In the genomic region with DNA sequence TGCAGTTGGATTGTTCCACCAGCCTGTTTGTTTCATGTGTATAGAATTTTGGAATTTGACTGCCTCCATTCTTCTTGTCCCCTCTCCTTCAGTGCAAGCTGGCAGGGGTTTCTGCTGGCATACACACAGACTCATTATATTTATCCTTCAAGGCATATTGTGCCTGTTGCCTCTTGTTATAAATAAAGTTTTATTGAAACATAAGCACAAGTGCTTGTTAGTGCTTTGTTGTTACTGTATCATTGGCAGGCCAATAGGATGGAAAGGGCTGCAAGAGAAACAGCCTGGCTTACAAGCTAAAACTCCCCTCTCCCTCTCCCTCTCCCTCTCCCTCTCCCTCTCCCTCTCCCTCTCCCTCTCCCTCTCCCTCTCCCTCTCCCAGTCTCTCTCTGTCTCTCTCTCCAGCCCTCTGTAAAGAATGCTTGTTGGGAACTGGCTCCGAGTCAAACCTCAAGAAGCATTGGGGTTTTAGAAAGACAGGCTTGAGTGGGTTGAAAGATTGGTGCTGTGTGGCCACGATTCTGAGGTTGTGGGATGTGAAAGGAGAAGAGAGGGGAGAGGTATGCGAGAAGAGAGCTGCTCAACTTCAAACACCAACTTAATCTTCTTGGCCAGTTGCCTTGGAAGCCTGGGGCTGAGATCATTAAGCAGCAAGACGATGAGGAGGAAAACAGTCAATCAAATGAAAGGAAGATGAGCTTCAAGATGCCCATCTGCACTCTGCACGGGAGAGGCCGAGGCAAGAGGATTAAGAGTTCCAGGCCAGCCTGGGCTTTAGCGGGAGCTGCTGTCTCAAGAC, we compare ENCODE assay signal across 12 mouse cellular contexts.
DNase-seq lines count a peak whose midpoint lies in the region; ATAC-seq and TF ChIP-seq lines count a peak whose summit lies in the region.
"Had no signal": no experiment of that assay in that cellular context is flagged by ENCODE, and none has a peak within 500 bp of the region (broad histone marks: within the 10 kb centered on the region; RNA-seq: fewer than 3 reads in every experiment).

No protein-coding gene starts in this region.

- H3K9ac ChIP-seq in forebrain, embryonic 15.5 days (replicated peaks) = no peak overlapping the region
- H3K9ac ChIP-seq in forebrain, embryonic 11.5 days (ENCODE audit: low read length) = no peak overlapping the region
- no peak overlapping the region for H3K9ac ChIP-seq in embryonic facial prominence, embryonic 15.5 days

- ATAC-seq in forebrain, embryonic 15.5 days (replicated peaks) = peak; percentile 49; the same call in 1 of the 2 replicates
- ATAC-seq in forebrain, embryonic 11.5 days (replicated peaks; ENCODE audit: low FRiP score) = no peak
- no peak for ATAC-seq in embryonic facial prominence, embryonic 15.5 days (ENCODE audit: insufficient number of reproducible peaks, low FRiP score, low TSS enrichment, low read depth)
- ATAC-seq in cerebellum, adult (ENCODE audit: insufficient number of reproducible peaks, low FRiP score, low TSS enrichment) = no peak

- peaks cover 16% of the 10 kb centered on the region for H3K4me1 ChIP-seq in forebrain, embryonic 15.5 days
- H3K4me1 ChIP-seq in forebrain, embryonic 11.5 days (replicated peaks; ENCODE audit: control insufficient read depth, insufficient read depth, low read length) = peaks cover 6% of the 10 kb centered on the region
- H3K4me1 ChIP-seq in embryonic facial prominence, embryonic 15.5 days = peaks cover 23% of the 10 kb centered on the region

- no peak overlapping the region for H3K4me3 ChIP-seq in forebrain, embryonic 15.5 days
- no peak overlapping the region for H3K4me3 ChIP-seq in forebrain, embryonic 11.5 days (ENCODE audit: low read depth, low read length)
- H3K4me3 ChIP-seq in embryonic facial prominence, embryonic 15.5 days (replicated peaks) = no peak overlapping the region
- no peak overlapping the region for H3K4me3 ChIP-seq in myocyte

- no peaks in the 10 kb centered on the region for H3K36me3 ChIP-seq in forebrain, embryonic 15.5 days
- no peaks in the 10 kb centered on the region for H3K36me3 ChIP-seq in forebrain, embryonic 11.5 days (ENCODE audit: control insufficient read depth, insufficient read depth, low read length)
- no peaks in the 10 kb centered on the region for H3K36me3 ChIP-seq in embryonic facial prominence, embryonic 15.5 days
- no peaks in the 10 kb centered on the region for H3K36me3 ChIP-seq in myocyte (ENCODE audit: control insufficient read depth, insufficient read depth)
- H3K36me3 ChIP-seq: heart, embryonic 10.5 days had no signal

- H3K9me3 ChIP-seq in forebrain, embryonic 15.5 days = no peaks in the 10 kb centered on the region
- no peaks in the 10 kb centered on the region for H3K9me3 ChIP-seq in forebrain, embryonic 11.5 days (ENCODE audit: control insufficient read depth, low read length)
- no peaks in the 10 kb centered on the region for H3K9me3 ChIP-seq in embryonic facial prominence, embryonic 15.5 days (replicated peaks)
- H3K9me3 ChIP-seq: heart, embryonic 10.5 days had no signal

- H3K79me2 ChIP-seq in myocyte (ENCODE audit: control insufficient read depth, insufficient read depth) = no peaks in the 10 kb centered on the region

- WGBS in forebrain, embryonic 15.5 days = 1% methylated on average over 7 of the region's 7 CpGs
- WGBS in forebrain, embryonic 11.5 days = 3% methylated on average over 7 of the region's 7 CpGs
- WGBS in embryonic facial prominence, embryonic 15.5 days = 10% methylated on average over 7 of the region's 7 CpGs

- TF ChIP-seq POLR2A in myocyte (IDR thresholded peaks at IDR 0.05; ENCODE audit: insufficient read length, low read depth) = no peak

- H3K27me3 ChIP-seq in forebrain, embryonic 15.5 days = no peaks in the 10 kb centered on the region; the same call in 1 of the 2 replicates
- H3K27me3 ChIP-seq in forebrain, embryonic 11.5 days (ENCODE audit: control insufficient read depth, insufficient read depth, low read length) = peaks cover 6% of the 10 kb centered on the region; the same call in 1 of the 2 replicates
- 0 out of 2 replicates have a peak, but pooled peaks cover 19% of the 10 kb centered on the region for H3K27me3 ChIP-seq in embryonic facial prominence, embryonic 15.5 days
- peaks cover 34% of the 10 kb centered on the region for H3K27me3 ChIP-seq in myocyte (ENCODE audit: control insufficient read depth, insufficient read depth, insufficient read length)

- H3K27ac ChIP-seq in forebrain, embryonic 15.5 days (replicated peaks) = peak overlapping the region; percentile 42; the same call in 1 of the 2 replicates
- H3K27ac ChIP-seq in forebrain, embryonic 11.5 days (ENCODE audit: low read depth, low read length) = no peak overlapping the region
- H3K27ac ChIP-seq in embryonic facial prominence, embryonic 15.5 days (replicated peaks) = peak overlapping the region; percentile 71
- H3K27ac ChIP-seq: heart, embryonic 10.5 days had no signal

- no peak for DNase-seq in forebrain, embryonic 11.5 days (ENCODE audit: low spot score)
- peak; percentile 29 to 41 for DNase-seq in lung, adult 18-20 months
- no peak for DNase-seq in lung, postnatal 10 days
- DNase-seq in spleen, postnatal 10 days (ENCODE audit: low spot score in 2 of 2) = no peak
- DNase-seq: cerebellum, postnatal 25 days; thymus, postnatal 36 days had no signal

- peak overlapping the region; percentile 8; the same call in 1 of the 2 replicates for H3K4me2 ChIP-seq in forebrain, embryonic 15.5 days (replicated peaks)
- no peak overlapping the region for H3K4me2 ChIP-seq in forebrain, embryonic 11.5 days (ENCODE audit: low read depth, low read length, severe bottlenecking)
- H3K4me2 ChIP-seq in embryonic facial prominence, embryonic 15.5 days (replicated peaks) = peak overlapping the region; percentile 27
- H3K4me2 ChIP-seq in myocyte (ENCODE audit: low read depth) = peak overlapping the region; percentile 49
- H3K4me2 ChIP-seq: liver, embryonic 11.5 days had no signal

- H3ac ChIP-seq in myocyte (ENCODE audit: control insufficient read depth, insufficient read length) = no peak overlapping the region

TF ChIP-seq in myocyte, 11 proteins besides CTCF, POLR2A, EP300 and RAD21:
- TF ChIP-seq USF1 (IDR thresholded peaks at IDR 0.05; ENCODE audit: low read depth) (no peak), MYOD1 (IDR thresholded peaks at IDR 0.05; ENCODE audit: control insufficient read depth in 1 of 3, insufficient read length in 2 of 3, low read depth in 2 of 3) (no peak)

Comparison
In these comparisons a context has a peak if more than half of its experiments do, and no peak if none do; other contexts are left out.
1. DNase-seq: peak in lung, adult 18-20 months (2 of 2); none in forebrain, embryonic 11.5 days (single experiment), lung, postnatal 10 days (single experiment) and spleen, postnatal 10 days (0 of 2).